Mouse (Mus musculus) hindbrain, embryonic 16.5 days (tissue): ENCODE measurements at regions not wholly inside any gene's neighbourhood (a gene's known extent, or its start where the extent isn't known, plus 50 kb on each side); places are given as distances from the start of the nearest gene placed in this dataset.

ENCODE experiments used
- ATAC-seq: fragments of 200-750 bp; cut with Nextera tagmentation; 2 replicates; pipeline ENCODE4 v1.8.0; 2017; ENCODE audit warnings: moderate TSS enrichment, moderate library complexity
- H3K27ac ChIP-seq: fragments of 300-500 bp; sonication (generic); 2 replicates; pipeline ENCODE4 v1.5.1; 2014; ENCODE audit warnings: low read depth, mild to moderate bottlenecking, control low read depth, low read length, moderate library complexity
- H3K27me3 ChIP-seq: fragments of 300-500 bp; sonication (generic); replicated peaks from 2 replicates; pipeline ENCODE4 v1.6.1; 2014; ENCODE audit warnings: low read length; ENCODE audit not compliant: control insufficient read depth, insufficient read depth
- H3K36me3 ChIP-seq: fragments of 300-500 bp; sonication (generic); 2 replicates; pipeline ENCODE4 v1.6.1; 2014; ENCODE audit warnings: mild to moderate bottlenecking, low read length, moderate library complexity, mixed read lengths; ENCODE audit not compliant: control insufficient read depth, insufficient read depth
- H3K4me1 ChIP-seq: fragments of 300-500 bp; sonication (generic); 2 replicates; pipeline ENCODE4 v1.6.1; 2014; ENCODE audit warnings: low read depth, low read length; ENCODE audit not compliant: control insufficient read depth, insufficient read depth
- H3K4me2 ChIP-seq: fragments of 300-500 bp; sonication (generic); 2 replicates; pipeline ENCODE4 v1.6.1; 2014; ENCODE audit warnings: mild to moderate bottlenecking, low read length, control low read depth, moderate library complexity
- H3K4me3 ChIP-seq: fragments of 300-500 bp; sonication (generic); 2 replicates; pipeline ENCODE4 v1.5.1; 2014; ENCODE audit warnings: mild to moderate bottlenecking, low read length, control low read depth, moderate library complexity
- H3K9ac ChIP-seq: fragments of 300-500 bp; sonication (generic); 2 replicates; pipeline ENCODE4 v1.6.1; 2014; ENCODE audit warnings: low read depth, mild to moderate bottlenecking, control low read depth, low read length, moderate library complexity
- H3K9me3 ChIP-seq: fragments of 300-500 bp; sonication (generic); 2 replicates; pipeline ENCODE4 v1.6.1; 2014; ENCODE audit warnings: mild to moderate bottlenecking, low read length, moderate library complexity; ENCODE audit not compliant: control insufficient read depth
- WGBS: fragments of 180-500 bp; shearing (Covaris S2); extraction: QIAGEN DNeasy Blood & Tissue Kit; methylation state at CpG from one replicate; pipeline ENCODE4 v1.1.7; 2014; 5-methylcytosine and 5-hydroxymethylcytosine counted together

- H3K27me3 ChIP-seq, result no peaks in the 10 kb centered on the region
- ATAC-seq, result peak; percentile 78
- peak overlapping the region; percentile 53 for H3K4me2 ChIP-seq
- H3K4me1 ChIP-seq, result no peaks in the 10 kb centered on the region
- H3K9ac ChIP-seq, result peak overlapping the region; percentile 32
- H3K4me3 ChIP-seq, result peak overlapping the region; percentile 29
- peak overlapping the region; percentile 50; the same call in 1 of the 2 replicates for H3K27ac ChIP-seq
- H3K9me3 ChIP-seq, result no peaks in the 10 kb centered on the region
- 14% methylated on average over 20 of the region's 20 CpGs for WGBS
- no peaks in the 10 kb centered on the region for H3K36me3 ChIP-seq
Observed at GRCm38 (mm10) chr13:63627184-63627893, 53.9 kb upstream of the Ptch1 start.

- no peaks in the 10 kb centered on the region for H3K9me3 ChIP-seq
- H3K4me1 ChIP-seq, result no peaks in the 10 kb centered on the region
- no peak overlapping the region; the same call in 1 of the 2 replicates for H3K4me3 ChIP-seq
- WGBS, result 77% methylated on average over 4 of the region's 4 CpGs
- ATAC-seq, result peak; percentile 43; the same call in 1 of the 2 replicates
- peak overlapping the region; percentile 32 for H3K9ac ChIP-seq
- H3K36me3 ChIP-seq, result no peaks in the 10 kb centered on the region
- peak overlapping the region; percentile 53 for H3K4me2 ChIP-seq
- no peaks in the 10 kb centered on the region for H3K27me3 ChIP-seq
- peak overlapping the region; percentile 50; the same call in 1 of the 2 replicates for H3K27ac ChIP-seq
Observed at GRCm38 (mm10) chr13:63627894-63628287, 54.5 kb upstream of the Ptch1 start.

GRCm38 (mm10) chr13:63631771-63632347 is 58.5 kb upstream of the Ptch1 start:
- Histone ChIP-seq H3K9ac (no peak overlapping the region), H3K4me1 (no peaks in the 10 kb centered on the region)

GRCm38 (mm10) chr13:63634294-63634693 is 60.9 kb upstream of the Ptch1 start:
- Histone ChIP-seq H3K36me3 (no peaks in the 10 kb centered on the region), H3K4me3 (no peak overlapping the region), H3K27ac (no peak overlapping the region), H3K9me3 (no peaks in the 10 kb centered on the region), H3K4me1 (no peaks in the 10 kb centered on the region), H3K27me3 (no peaks in the 10 kb centered on the region), H3K9ac (no peak overlapping the region), H3K4me2 (no peak overlapping the region)
- no peak for ATAC-seq
- 85% methylated on average over 2 of the region's 2 CpGs for WGBS

More at GRCm38 (mm10) chr13:63631771-63632347, 58.5 kb upstream of the Ptch1 start:
- Histone ChIP-seq H3K27me3 (no peaks in the 10 kb centered on the region), H3K4me3 (no peak overlapping the region), H3K36me3 (no peaks in the 10 kb centered on the region), H3K27ac (no peak overlapping the region), H3K4me2 (no peak overlapping the region), H3K9me3 (no peaks in the 10 kb centered on the region)
- 46% methylated on average over 5 of the region's 5 CpGs for WGBS
- no peak for ATAC-seq

- no peak overlapping the region for H3K4me2 ChIP-seq
- H3K27me3 ChIP-seq, result no peaks in the 10 kb centered on the region
- ATAC-seq, result peak; percentile 54; the same call in 1 of the 2 replicates
- H3K4me3 ChIP-seq, result no peak overlapping the region
- H3K4me1 ChIP-seq, result no peaks in the 10 kb centered on the region; the same call in 1 of the 2 replicates
- 55% methylated on average over 12 of the region's 12 CpGs for WGBS
- no peak overlapping the region for H3K9ac ChIP-seq
- no peaks in the 10 kb centered on the region for H3K36me3 ChIP-seq
- H3K27ac ChIP-seq, result no peak overlapping the region
- H3K9me3 ChIP-seq, result no peaks in the 10 kb centered on the region
Observed at GRCm38 (mm10) chr13:63641649-63642226, 68.3 kb upstream of the Ptch1 start.

- ATAC-seq, result peak; percentile 76
- Histone ChIP-seq H3K9me3 (no peaks in the 10 kb centered on the region), H3K9ac (no peak overlapping the region), H3K4me1 (no peaks in the 10 kb centered on the region; the same call in 1 of the 2 replicates), H3K27me3 (no peaks in the 10 kb centered on the region), H3K36me3 (no peaks in the 10 kb centered on the region), H3K4me3 (no peak overlapping the region), H3K27ac (no peak overlapping the region), H3K4me2 (no peak overlapping the region)
- 44% methylated on average over 5 of the region's 5 CpGs for WGBS
Observed at GRCm38 (mm10) chr13:63642617-63643016, 69.2 kb upstream of the Ptch1 start.

- no peaks in the 10 kb centered on the region for H3K9me3 ChIP-seq
- ATAC-seq, result no peak
- H3K4me1 ChIP-seq, result no peaks in the 10 kb centered on the region; the same call in 1 of the 2 replicates
- H3K9ac ChIP-seq, result no peak overlapping the region
- H3K27ac ChIP-seq, result no peak overlapping the region
- H3K27me3 ChIP-seq, result no peaks in the 10 kb centered on the region
- no peaks in the 10 kb centered on the region for H3K36me3 ChIP-seq
- H3K4me3 ChIP-seq, result no peak overlapping the region
- no peak overlapping the region for H3K4me2 ChIP-seq
- WGBS, result 52% methylated on average over 2 of the region's 2 CpGs
Observed at GRCm38 (mm10) chr13:63643394-63643793, 70.0 kb upstream of the Ptch1 start.

- WGBS, result 92% methylated on average over 5 of the region's 5 CpGs
Observed at GRCm38 (mm10) chr13:63644308-63644707, 70.9 kb upstream of the Ptch1 start.

GRCm38 (mm10) chr13:63649058-63649647 is 75.8 kb upstream of the Ptch1 start:
- no peak overlapping the region for H3K9ac ChIP-seq
- H3K4me1 ChIP-seq, result no peaks in the 10 kb centered on the region
- H3K4me2 ChIP-seq, result no peak overlapping the region
- no peaks in the 10 kb centered on the region for H3K27me3 ChIP-seq
- no peak overlapping the region for H3K4me3 ChIP-seq
- 88% methylated on average over 3 of the region's 3 CpGs for WGBS
- no peak for ATAC-seq
- no peaks in the 10 kb centered on the region for H3K36me3 ChIP-seq
- H3K27ac ChIP-seq, result no peak overlapping the region
- H3K9me3 ChIP-seq, result no peaks in the 10 kb centered on the region

More at GRCm38 (mm10) chr13:63644308-63644707, 70.9 kb upstream of the Ptch1 start:
- no peak overlapping the region for H3K9ac ChIP-seq
- H3K27me3 ChIP-seq, result no peaks in the 10 kb centered on the region
- H3K9me3 ChIP-seq, result no peaks in the 10 kb centered on the region
- H3K4me3 ChIP-seq, result no peak overlapping the region
- no peaks in the 10 kb centered on the region for H3K36me3 ChIP-seq
- H3K4me1 ChIP-seq, result no peaks in the 10 kb centered on the region; the same call in 1 of the 2 replicates
- no peak for ATAC-seq
- H3K4me2 ChIP-seq, result no peak overlapping the region
- H3K27ac ChIP-seq, result no peak overlapping the region
